Mouse (Mus musculus): Measurements from ENCODE around the gene Gm14409.
"Not testable (repeated sequence)": the region's sequence is repeated elsewhere in the genome, so short reads cannot be mapped to it uniquely, and the experiment has no call there.

Gene Gm14409

DNA sequence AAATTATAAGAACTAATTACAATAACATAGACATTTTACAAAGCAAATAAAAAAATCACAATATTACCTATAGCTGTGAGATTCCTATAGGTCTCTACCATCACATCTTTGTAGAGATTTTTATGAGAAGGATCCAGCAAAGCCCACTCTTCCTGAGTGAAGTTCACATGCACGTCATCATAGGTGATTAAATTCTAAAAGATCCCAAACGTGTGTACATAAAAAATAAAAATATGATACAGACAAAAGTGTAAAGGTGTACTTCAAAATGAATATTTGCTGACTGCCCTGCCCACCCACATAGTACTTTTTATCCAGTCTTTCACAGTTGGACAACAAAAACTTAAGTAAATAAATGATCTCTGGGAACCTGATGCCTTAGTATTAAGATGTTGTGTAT, at the start of gene Gm14409:
Gene Gm14409 (minus strand): TSS at position 101 of the 400 bp plus-strand sequence.
- not testable (repeated sequence) for DNase-seq (ENCODE audit: low spot score)

DNA sequence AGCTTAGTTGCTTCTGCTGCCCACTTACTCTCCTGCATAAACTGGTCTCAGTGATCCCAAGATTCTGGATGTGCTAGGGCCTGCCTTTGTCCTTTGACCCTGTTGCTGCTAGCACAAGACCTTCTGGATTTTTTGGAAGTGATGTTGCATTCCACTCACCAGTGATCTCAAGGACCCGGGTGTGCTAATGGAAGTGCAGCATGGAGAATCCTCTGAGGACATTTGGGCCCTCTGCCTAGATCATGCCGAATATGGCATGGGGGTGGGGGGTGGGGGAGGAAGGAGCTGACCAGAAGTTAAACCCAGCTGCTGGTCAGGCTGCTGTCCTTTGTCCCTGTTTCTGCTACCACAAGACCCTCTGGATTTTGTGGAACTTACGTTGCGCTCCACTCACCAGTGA, 42.8 kb upstream of the Gm14409 start:
- not testable (repeated sequence) for DNase-seq (ENCODE audit: low spot score)

DNA sequence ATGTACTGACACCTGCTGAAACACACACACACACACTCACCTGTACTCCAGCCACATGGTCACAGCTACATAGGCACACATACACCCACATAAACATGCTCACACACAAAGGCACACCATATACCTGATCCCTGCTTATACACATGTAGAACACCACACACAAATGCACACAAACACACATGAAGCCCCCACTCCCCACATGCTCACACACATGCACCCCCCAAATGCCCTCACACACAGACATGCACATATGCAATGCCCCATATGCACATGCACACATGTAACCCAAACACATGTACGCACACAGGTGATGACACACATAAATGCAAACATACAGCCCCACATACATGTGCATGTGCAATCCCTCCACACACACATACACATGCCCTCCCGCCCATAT, 38.1 kb upstream of the Gm14409 start:
- DNase-seq (ENCODE audit: low spot score): not testable (repeated sequence)

- DNase-seq (ENCODE audit: low spot score): not testable (repeated sequence)
Observed at GRCm38 (mm10) chr2:177283701-177284100, 16.9 kb upstream of the Gm14409 start.

GRCm38 (mm10) chr2:177277754-177278153, 10.9 kb upstream of the Gm14409 start:
- not testable (repeated sequence) for DNase-seq (ENCODE audit: low spot score)

- DNase-seq (ENCODE audit: low spot score): not testable (repeated sequence)
Observed at GRCm38 (mm10) chr2:177272237-177272636, 5.4 kb upstream of the Gm14409 start.

- DNase-seq (ENCODE audit: low spot score): not testable (repeated sequence)
Observed at GRCm38 (mm10) chr2:177247449-177247848, 19.4 kb downstream of the Gm14409 start.

- DNase-seq (ENCODE audit: low spot score): not testable (repeated sequence)
Observed at GRCm38 (mm10) chr2:177230461-177230860, 36.4 kb downstream of the Gm14409 start.

All from spleen, adult 12 weeks (tissue).